9 mouse cellular contexts compared by ENCODE assay signal in the genomic region with DNA sequence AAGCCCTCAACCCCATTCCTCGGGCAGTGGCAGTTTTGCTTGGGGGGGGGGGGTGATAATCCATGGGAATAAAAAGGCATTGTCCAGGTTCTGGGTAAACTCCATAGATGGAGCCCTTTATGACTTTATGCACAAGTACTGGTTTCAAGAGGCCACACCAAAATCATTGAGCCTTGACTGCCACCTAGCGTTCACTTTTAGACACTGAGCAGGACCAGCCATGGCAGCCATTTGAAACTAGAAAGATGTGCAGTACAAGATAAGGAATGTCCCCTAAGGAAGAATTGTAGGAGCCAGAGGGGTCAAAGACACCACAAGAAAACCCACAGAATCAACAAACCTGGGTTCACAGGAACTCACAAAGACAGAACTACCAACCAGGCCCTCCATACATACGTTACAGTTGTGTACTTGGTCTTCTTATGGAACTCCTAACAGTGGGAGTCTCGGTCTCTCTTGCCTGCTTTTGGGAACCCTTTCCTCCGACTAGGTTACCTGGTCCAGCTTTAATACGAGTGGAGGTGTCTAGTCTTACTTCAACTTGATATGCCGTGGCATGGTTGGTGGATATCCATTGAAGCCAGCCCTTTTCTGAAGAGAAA. TPM values are rescaled to one million over a fixed set of nuclear protein-coding genes. Genes with fewer than 3 reads are reported as not detected.
A peak's percentile ranks its signal among the peaks of the same experiment; 100 is the strongest.
DNase-seq lines count a peak whose midpoint lies in the region; ATAC-seq and TF ChIP-seq lines count a peak whose summit lies in the region.
"Had no signal": no experiment of that assay in that cellular context is flagged by ENCODE, and none has a peak within 500 bp of the region (broad histone marks: within the 10 kb centered on the region; RNA-seq: fewer than 3 reads in every experiment).

No protein-coding gene starts in this region.

- H3K36me3 ChIP-seq in ES-Bruce4 (ENCODE audit: control insufficient read depth, insufficient read depth, low read length, poor library complexity, severe bottlenecking) = no peaks in the 10 kb centered on the region
- no peaks in the 10 kb centered on the region for H3K36me3 ChIP-seq in liver, embryonic 14.5 days (replicated peaks; ENCODE audit: control insufficient read depth, insufficient read depth, low read depth)
- H3K36me3 ChIP-seq in neural tube, embryonic 14.5 days (ENCODE audit: control insufficient read depth, insufficient read depth, low read length) = no peaks in the 10 kb centered on the region
- H3K36me3 ChIP-seq: liver, embryonic 15.5 days had no signal

- H3K4me2 ChIP-seq in liver, embryonic 14.5 days (ENCODE audit: low read depth) = no peak overlapping the region
- H3K4me2 ChIP-seq in neural tube, embryonic 14.5 days (ENCODE audit: low read depth, low read length) = no peak overlapping the region
- H3K4me2 ChIP-seq: liver, embryonic 15.5 days had no signal

- H3K9me3 ChIP-seq in ES-Bruce4 (replicated peaks; ENCODE audit: control insufficient read depth, insufficient read depth, low read length, poor library complexity, severe bottlenecking) = no peaks in the 10 kb centered on the region
- H3K9me3 ChIP-seq in liver, embryonic 14.5 days (ENCODE audit: control insufficient read depth, low read length) = no peaks in the 10 kb centered on the region
- H3K9me3 ChIP-seq in neural tube, embryonic 14.5 days (ENCODE audit: control insufficient read depth, low read length) = no peaks in the 10 kb centered on the region
- H3K9me3 ChIP-seq: liver, embryonic 15.5 days had no signal

- no peaks in the 10 kb centered on the region for H3K4me1 ChIP-seq in ES-Bruce4 (ENCODE audit: control insufficient read depth, insufficient read depth, low read length)
- no peaks in the 10 kb centered on the region for H3K4me1 ChIP-seq in liver, embryonic 14.5 days (replicated peaks; ENCODE audit: control insufficient read depth in 2 of 2, insufficient read depth in 2 of 2, low read length in 1 of 2)
- H3K4me1 ChIP-seq in neural tube, embryonic 14.5 days (ENCODE audit: control insufficient read depth, insufficient read depth, low read length) = no peaks in the 10 kb centered on the region
- H3K4me1 ChIP-seq: liver, embryonic 15.5 days had no signal

- WGBS in liver, embryonic 14.5 days (ENCODE audit: insufficient replicate concordance) = 36% methylated on average over 7 of the region's 7 CpGs
- 56% methylated on average over 7 of the region's 7 CpGs for whole genome bisulfite sequencing in neural tube, embryonic 14.5 days

- no peak overlapping the region for H3K27ac ChIP-seq in ES-Bruce4 (ENCODE audit: insufficient read depth, low read length)
- no peak overlapping the region for H3K27ac ChIP-seq in liver, embryonic 14.5 days
- H3K27ac ChIP-seq in neural tube, embryonic 14.5 days (ENCODE audit: low read depth, low read length) = no peak overlapping the region
- H3K27ac ChIP-seq: liver, embryonic 15.5 days had no signal

- intact Hi-C loops in heart, postnatal 14 days (cut with DNase I) = no loop called here

- DNase-seq in brain, embryonic 14.5 days (ENCODE audit: low read depth) = peak; percentile 85
- DNase-seq in heart, postnatal 14 days = peak; percentile 58 to 79
- DNase-seq in kidney, postnatal 4 days = peak; percentile 76 to 81
- DNase-seq in liver, embryonic 14.5 days (ENCODE audit: low read depth in 3 of 3, low spot score in 3 of 3) = peak; percentile 34 to 45 (median 38)
- DNase-seq in testis, postnatal 10 days (ENCODE audit: low spot score) = peak; percentile 75

- TF ChIP-seq POLR2A in ES-Bruce4 (IDR thresholded peaks at IDR 0.05; ENCODE audit: insufficient read depth, low read length) = no peak
- TF ChIP-seq POLR2A in brain, embryonic 14.5 days (IDR thresholded peaks at IDR 0.05; ENCODE audit: borderline replicate concordance, extremely low read depth, insufficient read depth, insufficient read length, poor library complexity, severe bottlenecking) = no peak

- H3K27me3 ChIP-seq in ES-Bruce4 (ENCODE audit: control insufficient read depth, insufficient read depth, low read length, poor library complexity, severe bottlenecking) = no peaks in the 10 kb centered on the region
- no peaks in the 10 kb centered on the region for H3K27me3 ChIP-seq in liver, embryonic 14.5 days (ENCODE audit: control insufficient read depth, insufficient read depth, low read length)
- no peaks in the 10 kb centered on the region for H3K27me3 ChIP-seq in neural tube, embryonic 14.5 days (ENCODE audit: control insufficient read depth, insufficient read depth, low read length)
- H3K27me3 ChIP-seq: liver, embryonic 15.5 days had no signal

- 0 out of 2 replicates have a peak, but pooled peaks have one; percentile 49 for ATAC-seq in erythroid progenitor cell, adult 5-6 weeks (replicated peaks; ENCODE audit: low FRiP score, poor library complexity, severe bottlenecking)
- ATAC-seq in liver, embryonic 14.5 days (ENCODE audit: insufficient read depth) = no peak
- peak; percentile 91 for ATAC-seq in neural tube, embryonic 14.5 days (ENCODE audit: low read depth)

- H3K4me3 ChIP-seq in ES-Bruce4 (ENCODE audit: low read depth, low read length) = no peak overlapping the region
- no peak overlapping the region for H3K4me3 ChIP-seq in liver, embryonic 14.5 days (ENCODE audit: insufficient read depth in 1 of 2, low read depth in 2 of 2, low read length in 2 of 2)
- H3K4me3 ChIP-seq in neural tube, embryonic 14.5 days (ENCODE audit: low read depth, low read length) = no peak overlapping the region
- H3K4me3 ChIP-seq: liver, embryonic 15.5 days had no signal

- no peak for TF ChIP-seq EP300 in ES-Bruce4 (IDR thresholded peaks at IDR 0.05; ENCODE audit: insufficient read depth, low read depth, low read length)
- TF ChIP-seq EP300 in liver, embryonic 14.5 days (IDR thresholded peaks at IDR 0.05; ENCODE audit: low read depth) = no peak

- H3K9ac ChIP-seq in ES-Bruce4 (ENCODE audit: low read depth, poor library complexity, severe bottlenecking) = no peak overlapping the region
- H3K9ac ChIP-seq in liver, embryonic 14.5 days (replicated peaks) = no peak overlapping the region
- H3K9ac ChIP-seq in neural tube, embryonic 14.5 days (replicated peaks; ENCODE audit: low read depth, low read length) = no peak overlapping the region
- H3K9ac ChIP-seq: liver, embryonic 15.5 days had no signal

- TF ChIP-seq CTCF in ES-Bruce4 (IDR thresholded peaks at IDR 0.05; ENCODE audit: low read depth, low read length) = peak; percentile 45
- TF ChIP-seq CTCF in brain, embryonic 14.5 days (IDR thresholded peaks at IDR 0.05; ENCODE audit: borderline replicate concordance, extremely low read depth, insufficient read depth, insufficient read length) = peak; percentile 79; the same call in 1 of the 2 replicates
- TF ChIP-seq CTCF in liver, embryonic 14.5 days (IDR thresholded peaks at IDR 0.05; ENCODE audit: low read depth) = peak; percentile 77

RNA-seq across cellular contexts. Expression of a gene that starts 40.3 kb away (rescaled TPM):
- polyA plus RNA-seq in ES-Bruce4 (2011; ENCODE audit: insufficient read depth, insufficient read length, low read depth, missing spikeins) = 0.61 TPM in 1 of 2 replicates, not detected in the other
- 0.45 and 0.54 TPM in 2 replicates for polyA plus RNA-seq in brain, embryonic 14.5 days (2012; rRNA removed)
- total RNA-seq in erythroid progenitor cell, adult 5-6 weeks (2015; ENCODE audit: low replicate concordance) = not detected in 2 replicates
- total RNA-seq in erythroid progenitor cell, adult 5-6 weeks (2017; ENCODE audit: low replicate concordance) = not detected in 2 replicates
- under 1 TPM; 0.10 to 0.32 TPM for total RNA-seq in heart, postnatal 14 days (2021)
- not detected in 2 replicates for polyA plus RNA-seq in liver, embryonic 14.5 days (2012; rRNA removed)
- polyA plus RNA-seq in liver, embryonic 14.5 days (2014; fragmentation: Nextera tagmentation; extraction: Ambion mirVana) = not detected in 2 replicates
- polyA plus RNA-seq in neural tube, embryonic 14.5 days (2014; fragmentation: Nextera tagmentation; extraction: Ambion mirVana) = 0.08 and 0.10 TPM in 2 replicates
- polyA plus RNA-seq: liver, embryonic 15.5 days had no signal
